Mouse (Mus musculus): ENCODE measurements around the gene Sh3pxd2a. TPM values are rescaled to one million over a fixed set of nuclear protein-coding genes. Genes with fewer than 3 reads are reported as not detected.

The Sh3pxd2a gene
- polyA plus RNA-seq, 1 experiment from 2014 or later: 7.4 TPM

- WGBS: 92% methylated on average over 21 of the region's 21 CpGs
- no peak overlapping the region for H3K9ac ChIP-seq (replicated peaks; ENCODE audit: low read length)
- no peak overlapping the region for H3K4me2 ChIP-seq (ENCODE audit: low read depth, low read length)
- no peak for ATAC-seq (replicated peaks; ENCODE audit: insufficient number of reproducible peaks, low FRiP score, low TSS enrichment, low read depth)
- no peaks in the 10 kb centered on the region for H3K27me3 ChIP-seq (ENCODE audit: control insufficient read depth, insufficient read depth, low read length)
- H3K4me3 ChIP-seq (ENCODE audit: low read depth, low read length): no peak overlapping the region
- H3K27ac ChIP-seq (replicated peaks; ENCODE audit: low read depth, low read length): no peak overlapping the region
- no peaks in the 10 kb centered on the region for H3K4me1 ChIP-seq (ENCODE audit: control insufficient read depth, insufficient read depth, low read length)
- H3K36me3 ChIP-seq (replicated peaks; ENCODE audit: control insufficient read depth, insufficient read depth, low read depth, low read length): peaks cover 9% of the 10 kb centered on the region
- no peaks in the 10 kb centered on the region for H3K9me3 ChIP-seq (replicated peaks; ENCODE audit: control insufficient read depth, low read length)
- no peak for DNase-seq (ENCODE audit: low spot score)
Observed at GRCm38 (mm10) chr19:47267066-47267465, 197.1 kb downstream of the Sh3pxd2a start.

- H3K36me3 ChIP-seq (replicated peaks; ENCODE audit: control insufficient read depth, insufficient read depth, low read depth, low read length): peaks cover 9% of the 10 kb centered on the region
- H3K4me1 ChIP-seq (ENCODE audit: control insufficient read depth, insufficient read depth, low read length): no peaks in the 10 kb centered on the region
- H3K27ac ChIP-seq (replicated peaks; ENCODE audit: low read depth, low read length): no peak overlapping the region
- no peak overlapping the region for H3K9ac ChIP-seq (replicated peaks; ENCODE audit: low read length)
- WGBS: 88% methylated on average over 18 of the region's 18 CpGs
- no peak for DNase-seq (ENCODE audit: low spot score)
- no peaks in the 10 kb centered on the region for H3K9me3 ChIP-seq (replicated peaks; ENCODE audit: control insufficient read depth, low read length)
- H3K27me3 ChIP-seq (ENCODE audit: control insufficient read depth, insufficient read depth, low read length): no peaks in the 10 kb centered on the region
- no peak for ATAC-seq (replicated peaks; ENCODE audit: insufficient number of reproducible peaks, low FRiP score, low TSS enrichment, low read depth)
- no peak overlapping the region for H3K4me2 ChIP-seq (ENCODE audit: low read depth, low read length)
- no peak overlapping the region for H3K4me3 ChIP-seq (ENCODE audit: low read depth, low read length)
Observed at GRCm38 (mm10) chr19:47266070-47266801, 198.0 kb downstream of the Sh3pxd2a start.

GRCm38 (mm10) chr19:47264322-47265092 lies 199.7 kb downstream of the Sh3pxd2a start:
- peaks cover 9% of the 10 kb centered on the region for H3K36me3 ChIP-seq (replicated peaks; ENCODE audit: control insufficient read depth, insufficient read depth, low read depth, low read length)
- no peaks in the 10 kb centered on the region for H3K9me3 ChIP-seq (replicated peaks; ENCODE audit: control insufficient read depth, low read length)
- no peak overlapping the region for H3K9ac ChIP-seq (replicated peaks; ENCODE audit: low read length)
- no peaks in the 10 kb centered on the region for H3K4me1 ChIP-seq (ENCODE audit: control insufficient read depth, insufficient read depth, low read length)
- H3K27me3 ChIP-seq (ENCODE audit: control insufficient read depth, insufficient read depth, low read length): no peaks in the 10 kb centered on the region
- WGBS: 48% methylated on average over 11 of the region's 11 CpGs
- peak; percentile 83 for DNase-seq (ENCODE audit: low spot score)
- H3K4me3 ChIP-seq (ENCODE audit: low read depth, low read length): no peak overlapping the region
- H3K27ac ChIP-seq (replicated peaks; ENCODE audit: low read depth, low read length): no peak overlapping the region
- H3K4me2 ChIP-seq (ENCODE audit: low read depth, low read length): no peak overlapping the region
- peak; percentile 46; the same call in 1 of the 2 replicates for ATAC-seq (replicated peaks; ENCODE audit: insufficient number of reproducible peaks, low FRiP score, low TSS enrichment, low read depth)

- H3K36me3 ChIP-seq (replicated peaks; ENCODE audit: control insufficient read depth, insufficient read depth, low read depth, low read length): peaks cover 6% of the 10 kb centered on the region
- H3K4me1 ChIP-seq (ENCODE audit: control insufficient read depth, insufficient read depth, low read length): no peaks in the 10 kb centered on the region
- no peak overlapping the region for H3K9ac ChIP-seq (replicated peaks; ENCODE audit: low read length)
- no peak overlapping the region for H3K4me3 ChIP-seq (ENCODE audit: low read depth, low read length)
- WGBS: 94% methylated on average over 8 of the region's 8 CpGs
- no peak overlapping the region for H3K27ac ChIP-seq (replicated peaks; ENCODE audit: low read depth, low read length)
- no peak overlapping the region for H3K4me2 ChIP-seq (ENCODE audit: low read depth, low read length)
- no peak for DNase-seq (ENCODE audit: low spot score)
- H3K9me3 ChIP-seq (replicated peaks; ENCODE audit: control insufficient read depth, low read length): no peaks in the 10 kb centered on the region
- ATAC-seq (replicated peaks; ENCODE audit: insufficient number of reproducible peaks, low FRiP score, low TSS enrichment, low read depth): no peak
- H3K27me3 ChIP-seq (ENCODE audit: control insufficient read depth, insufficient read depth, low read length): no peaks in the 10 kb centered on the region
Observed at GRCm38 (mm10) chr19:47263621-47264020, 200.6 kb downstream of the Sh3pxd2a start.

GRCm38 (mm10) chr19:47261196-47261595 lies 203.0 kb downstream of the Sh3pxd2a start:
- DNase-seq (ENCODE audit: low spot score) (no peak), ATAC-seq (replicated peaks; ENCODE audit: insufficient number of reproducible peaks, low FRiP score, low TSS enrichment, low read depth) (no peak)
- Histone ChIP-seq H3K9ac (replicated peaks; ENCODE audit: low read length) (no peak overlapping the region), H3K4me3 (ENCODE audit: low read depth, low read length) (no peak overlapping the region), H3K36me3 (replicated peaks; ENCODE audit: control insufficient read depth, insufficient read depth, low read depth, low read length) (no peaks in the 10 kb centered on the region), H3K9me3 (replicated peaks; ENCODE audit: control insufficient read depth, low read length) (no peaks in the 10 kb centered on the region), H3K27me3 (ENCODE audit: control insufficient read depth, insufficient read depth, low read length) (no peaks in the 10 kb centered on the region), H3K27ac (replicated peaks; ENCODE audit: low read depth, low read length) (no peak overlapping the region), H3K4me2 (ENCODE audit: low read depth, low read length) (no peak overlapping the region), H3K4me1 (ENCODE audit: control insufficient read depth, insufficient read depth, low read length) (no peaks in the 10 kb centered on the region)
- 84% methylated on average over 8 of the region's 8 CpGs for WGBS

- WGBS: 5% methylated on average over 5 of the region's 5 CpGs
Observed at GRCm38 (mm10) chr19:47259581-47259980, 204.6 kb downstream of the Sh3pxd2a start.

GRCm38 (mm10) chr19:47255919-47256318 lies 208.3 kb downstream of the Sh3pxd2a start:
- WGBS: 79% methylated on average over 6 of the region's 6 CpGs
- ATAC-seq (replicated peaks; ENCODE audit: insufficient number of reproducible peaks, low FRiP score, low TSS enrichment, low read depth) (no peak), DNase-seq (ENCODE audit: low spot score) (no peak)
- H3K4me2 ChIP-seq (ENCODE audit: low read depth, low read length): no peak overlapping the region
- H3K27ac ChIP-seq (replicated peaks; ENCODE audit: low read depth, low read length): no peak overlapping the region
- H3K36me3 ChIP-seq (replicated peaks; ENCODE audit: control insufficient read depth, insufficient read depth, low read depth, low read length): no peaks in the 10 kb centered on the region
- H3K9me3 ChIP-seq (replicated peaks; ENCODE audit: control insufficient read depth, low read length): no peaks in the 10 kb centered on the region
- no peak overlapping the region for H3K9ac ChIP-seq (replicated peaks; ENCODE audit: low read length)
- H3K4me3 ChIP-seq (ENCODE audit: low read depth, low read length): no peak overlapping the region
- peaks cover 29% of the 10 kb centered on the region for H3K27me3 ChIP-seq (ENCODE audit: control insufficient read depth, insufficient read depth, low read length)
- H3K4me1 ChIP-seq (ENCODE audit: control insufficient read depth, insufficient read depth, low read length): peaks cover 5% of the 10 kb centered on the region

More at GRCm38 (mm10) chr19:47259581-47259980, 204.6 kb downstream of the Sh3pxd2a start:
- DNase-seq (ENCODE audit: low spot score) (peak; percentile 76), ATAC-seq (replicated peaks; ENCODE audit: insufficient number of reproducible peaks, low FRiP score, low TSS enrichment, low read depth) (peak; percentile 37; the same call in 1 of the 2 replicates)
- Histone ChIP-seq H3K27ac (replicated peaks; ENCODE audit: low read depth, low read length) (no peak overlapping the region), H3K4me1 (ENCODE audit: control insufficient read depth, insufficient read depth, low read length) (no peaks in the 10 kb centered on the region), H3K27me3 (ENCODE audit: control insufficient read depth, insufficient read depth, low read length) (no peaks in the 10 kb centered on the region), H3K9me3 (replicated peaks; ENCODE audit: control insufficient read depth, low read length) (no peaks in the 10 kb centered on the region), H3K4me2 (ENCODE audit: low read depth, low read length) (no peak overlapping the region), H3K9ac (replicated peaks; ENCODE audit: low read length) (no peak overlapping the region), H3K4me3 (ENCODE audit: low read depth, low read length) (no peak overlapping the region), H3K36me3 (replicated peaks; ENCODE audit: control insufficient read depth, insufficient read depth, low read depth, low read length) (no peaks in the 10 kb centered on the region)

- Histone ChIP-seq H3K4me1 (ENCODE audit: control insufficient read depth, insufficient read depth, low read length) (peaks cover 5% of the 10 kb centered on the region), H3K27me3 (ENCODE audit: control insufficient read depth, insufficient read depth, low read length) (peaks cover 29% of the 10 kb centered on the region), H3K4me3 (ENCODE audit: low read depth, low read length) (no peak overlapping the region), H3K36me3 (replicated peaks; ENCODE audit: control insufficient read depth, insufficient read depth, low read depth, low read length) (no peaks in the 10 kb centered on the region), H3K4me2 (ENCODE audit: low read depth, low read length) (no peak overlapping the region), H3K27ac (replicated peaks; ENCODE audit: low read depth, low read length) (no peak overlapping the region), H3K9me3 (replicated peaks; ENCODE audit: control insufficient read depth, low read length) (no peaks in the 10 kb centered on the region), H3K9ac (replicated peaks; ENCODE audit: low read length) (no peak overlapping the region)
- 56% methylated on average over 2 of the region's 2 CpGs for WGBS
- DNase-seq (ENCODE audit: low spot score) (no peak), ATAC-seq (replicated peaks; ENCODE audit: insufficient number of reproducible peaks, low FRiP score, low TSS enrichment, low read depth) (no peak)
Observed at GRCm38 (mm10) chr19:47255036-47255435, 209.2 kb downstream of the Sh3pxd2a start.

Measured in embryonic facial prominence, embryonic 11.5 days (tissue).